Mouse (Mus musculus): Measurements from ENCODE around the gene Fyb2.
"Not testable (repeated sequence)": the region's sequence is repeated elsewhere in the genome, so short reads cannot be mapped to it uniquely, and the experiment has no call there.

Fyb2 gene

GRCm38 (mm10) chr4:104939535-104939934 is 26.3 kb downstream of the Fyb2 start:
- no peak for DNase-seq (ENCODE audit: low spot score)

- DNase-seq (ENCODE audit: low spot score): no peak
Observed at GRCm38 (mm10) chr4:104941895-104942294, 28.6 kb downstream of the Fyb2 start.

DNA sequence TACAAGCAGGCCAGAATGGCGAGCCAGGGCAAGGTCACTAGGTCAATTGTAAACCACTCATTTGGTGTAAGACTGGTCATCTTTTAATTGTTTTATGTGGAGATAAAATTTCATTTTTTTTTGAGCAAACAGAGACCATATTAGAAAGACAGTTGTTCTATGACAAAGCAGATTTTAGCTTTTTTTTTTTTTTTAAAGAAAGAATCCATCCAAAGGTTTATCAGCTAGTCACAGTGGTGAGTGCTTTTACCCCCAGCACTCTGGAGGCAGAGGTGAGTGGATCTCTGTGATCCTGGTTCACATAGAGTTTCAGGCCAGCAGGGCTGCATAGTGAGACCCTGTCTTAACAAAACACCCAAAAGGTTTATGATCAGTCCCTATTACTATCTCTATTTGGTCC is 31.2 kb downstream of the Fyb2 start:
- no peak for DNase-seq (ENCODE audit: low spot score)

GRCm38 (mm10) chr4:104948886-104949285 is 35.6 kb downstream of the Fyb2 start:
- no peak for DNase-seq (ENCODE audit: low spot score)

DNA sequence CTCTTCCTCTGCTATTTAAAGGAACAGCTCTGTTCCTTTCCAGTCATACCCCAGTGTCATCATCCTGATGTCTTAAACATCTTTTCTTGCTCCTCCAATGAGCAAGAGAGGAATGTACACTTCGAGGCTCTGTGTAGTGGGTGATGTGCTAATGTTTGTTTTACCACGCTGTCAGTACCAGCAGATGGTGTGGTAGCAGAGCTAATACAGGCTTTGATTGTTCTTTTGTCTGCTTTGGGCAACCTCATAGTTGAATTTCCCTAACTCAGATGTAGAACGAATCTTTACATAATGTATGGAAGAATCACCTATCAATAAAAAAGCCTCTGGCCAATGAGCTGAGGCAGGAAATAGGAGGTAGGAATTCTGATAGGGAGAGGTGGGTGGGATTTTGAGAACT is 36.0 kb downstream of the Fyb2 start:
- no peak for DNase-seq (ENCODE audit: low spot score)

GRCm38 (mm10) chr4:104951280-104951878 is 38.1 kb downstream of the Fyb2 start:
- DNase-seq (ENCODE audit: low spot score): no peak

DNA sequence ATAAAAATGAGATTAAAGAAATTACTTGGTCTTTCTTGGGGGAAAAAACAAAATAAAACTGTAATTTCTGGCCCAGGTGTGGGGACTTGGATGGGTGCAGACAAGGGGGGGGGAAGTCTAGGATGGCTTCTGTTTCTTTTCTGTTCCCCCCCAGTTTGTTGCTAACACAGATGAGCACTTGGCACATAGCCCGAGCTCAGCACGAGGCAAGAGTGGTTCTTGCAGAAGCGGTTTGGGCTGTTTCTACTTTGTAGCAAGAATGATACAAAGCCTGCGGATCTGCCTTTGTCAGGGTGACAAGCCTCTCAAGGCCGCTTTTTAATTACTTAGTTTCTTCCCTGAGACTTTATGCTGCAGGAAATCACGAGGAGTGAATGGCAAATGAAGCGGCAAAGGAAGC is 43.4 kb downstream of the Fyb2 start:
- DNase-seq (ENCODE audit: low spot score): no peak

DNA sequence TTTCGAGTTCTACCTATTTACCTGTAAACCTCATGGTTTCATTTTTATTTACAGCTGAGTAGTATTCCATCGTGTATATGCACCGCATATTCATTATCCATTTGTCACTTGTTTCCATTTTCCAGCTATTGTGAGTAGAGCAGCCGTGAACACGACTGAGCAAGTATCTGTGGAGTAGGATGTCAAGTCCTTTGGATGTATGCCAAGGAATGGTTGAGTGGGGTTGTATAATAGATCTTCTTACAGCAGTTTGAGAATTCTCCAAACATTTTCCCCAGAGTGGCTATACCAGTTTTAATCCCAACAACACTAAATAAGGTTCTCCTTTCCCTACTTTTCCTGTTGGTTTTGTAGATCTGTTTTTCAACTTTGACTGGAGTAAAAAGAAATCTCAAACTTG is 48.2 kb downstream of the Fyb2 start:
- DNase-seq (ENCODE audit: low spot score): no peak

GRCm38 (mm10) chr4:104972606-104973005 is 59.4 kb downstream of the Fyb2 start:
- no peak for DNase-seq (ENCODE audit: low spot score)

- no peak for DNase-seq (ENCODE audit: low spot score)
Observed at GRCm38 (mm10) chr4:104975162-104975830, 62.0 kb downstream of the Fyb2 start.

DNA sequence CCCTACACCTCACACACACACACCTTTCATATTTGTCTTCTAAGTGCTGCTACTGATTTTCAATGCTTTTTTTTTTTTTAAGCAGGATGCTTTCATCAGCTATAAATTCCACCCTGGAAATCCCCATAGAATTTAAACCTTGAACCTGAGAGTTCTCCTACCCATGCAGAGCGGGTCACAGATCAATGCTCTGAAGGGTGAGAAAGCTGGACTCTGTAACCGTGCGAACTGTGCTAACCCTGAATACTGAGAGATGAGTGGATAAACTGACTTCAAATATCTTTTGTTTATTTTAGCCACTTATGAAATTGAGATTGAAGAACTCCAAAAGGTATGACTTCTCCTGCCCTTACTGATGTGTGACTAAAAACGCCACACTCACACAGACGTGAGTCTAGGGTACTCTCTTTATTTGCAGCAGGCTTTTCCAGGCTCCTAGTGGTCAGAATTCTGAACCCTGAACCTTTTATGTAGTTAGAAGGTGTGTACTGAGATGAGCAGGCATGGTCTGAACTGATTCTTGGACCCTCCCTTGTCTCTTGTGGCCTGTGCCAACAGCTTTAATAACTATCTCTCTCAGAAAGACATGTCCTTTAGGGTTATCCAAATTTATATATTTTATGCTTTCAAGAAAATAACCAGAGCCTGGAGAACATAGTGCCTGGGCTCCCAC is 72.8 kb downstream of the Fyb2 start:
- no peak for DNase-seq (ENCODE audit: low spot score)

GRCm38 (mm10) chr4:104987631-104988030 is 74.4 kb downstream of the Fyb2 start:
- no peak for DNase-seq (ENCODE audit: low spot score)

GRCm38 (mm10) chr4:104988102-104988501 is 74.8 kb downstream of the Fyb2 start:
- no peak for DNase-seq (ENCODE audit: low spot score)

GRCm38 (mm10) chr4:104988709-104989108 is 75.5 kb downstream of the Fyb2 start:
- DNase-seq (ENCODE audit: low spot score): no peak

- DNase-seq (ENCODE audit: low spot score): peak; percentile 52
Observed at GRCm38 (mm10) chr4:104990016-104990415, 76.8 kb downstream of the Fyb2 start.

- no peak for DNase-seq (ENCODE audit: low spot score)
Observed at GRCm38 (mm10) chr4:104990686-104991085, 77.4 kb downstream of the Fyb2 start.

DNA sequence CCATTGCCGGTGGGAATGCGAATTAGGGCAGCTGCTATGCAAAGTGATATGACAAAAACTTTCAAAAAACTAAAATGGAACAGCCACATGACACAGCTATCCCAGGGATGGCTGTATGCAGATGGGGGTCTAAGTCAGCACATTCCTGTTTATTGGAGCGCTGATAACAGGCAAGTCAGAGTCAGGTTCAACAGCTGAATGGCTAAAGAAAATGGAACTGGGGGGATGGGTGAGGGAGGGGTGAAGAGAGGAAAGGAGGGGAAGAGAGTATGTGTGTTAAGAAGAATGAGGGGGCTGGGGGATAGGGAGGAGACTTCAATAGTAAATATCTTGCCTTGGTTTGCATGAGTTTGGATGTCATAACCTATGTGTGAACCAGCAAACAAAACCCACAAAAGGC is 79.0 kb downstream of the Fyb2 start:
- no peak for DNase-seq (ENCODE audit: low spot score)

- DNase-seq (ENCODE audit: low spot score): no peak
Observed at GRCm38 (mm10) chr4:104993140-104993874, 80.1 kb downstream of the Fyb2 start.

DNA sequence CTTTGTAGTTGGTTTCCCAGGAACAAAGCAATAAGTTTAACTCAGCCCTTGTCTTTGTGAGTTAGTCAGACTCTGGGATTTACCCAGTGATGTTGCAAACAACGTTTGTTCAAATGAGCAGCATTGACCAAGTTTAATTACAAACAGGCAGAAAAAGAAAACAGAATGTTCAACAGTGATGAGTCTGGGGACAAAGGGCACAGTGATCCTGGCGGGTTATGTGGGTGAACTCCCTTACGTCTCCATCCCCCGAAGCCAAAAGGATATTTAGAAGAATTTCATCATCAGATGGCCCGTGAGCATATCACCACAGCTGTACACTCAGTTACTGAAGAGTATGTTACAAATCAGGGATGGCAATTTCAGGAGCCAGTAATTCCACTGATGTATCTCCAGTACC is 86.4 kb downstream of the Fyb2 start:
- DNase-seq (ENCODE audit: low spot score): no peak

DNA sequence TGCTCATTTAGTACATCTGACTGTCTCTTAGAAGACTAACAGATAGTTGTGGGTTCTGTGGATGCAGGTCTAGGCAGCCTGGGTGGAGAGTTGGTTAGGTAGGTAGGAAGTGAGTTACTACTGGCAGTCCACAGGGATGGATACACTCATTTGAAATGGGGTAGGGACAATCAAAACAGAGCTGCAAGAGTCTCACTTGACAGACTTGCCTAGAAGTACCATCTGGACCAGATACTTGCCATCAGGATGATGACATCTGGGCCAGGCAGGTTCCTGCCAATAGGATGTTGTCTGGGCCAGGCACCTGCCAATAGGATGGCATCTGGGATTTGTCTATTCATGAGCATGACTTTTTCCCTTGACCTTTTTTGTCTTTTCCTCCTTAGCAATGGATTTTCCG is 88.5 kb downstream of the Fyb2 start:
- no peak for DNase-seq (ENCODE audit: low spot score)

GRCm38 (mm10) chr4:105004135-105004534 is 90.9 kb downstream of the Fyb2 start:
- DNase-seq (ENCODE audit: low spot score): no peak

GRCm38 (mm10) chr4:105004649-105005048 is 91.4 kb downstream of the Fyb2 start:
- not testable (repeated sequence) for DNase-seq (ENCODE audit: low spot score)

Measured in layer of hippocampus, adult 11-12 months (tissue).